Mouse (Mus musculus) kidney, postnatal 4 days (tissue): ENCODE data around the gene Rnf157.
A peak's percentile ranks its signal among the peaks of the same experiment; 100 is the strongest.

Source experiments
- DNase-seq, 2 experiments: peaks; one replicate each; pipeline ENCODE4 v3.0.0; 2021; ENCODE audit warnings: mixed read lengths in 2 of 2

The Rnf157 gene

GRCm38 (mm10) chr11:116433356-116434286, 20.8 kb upstream of the Rnf157 start, which contains the start of gene Ubald2:
Gene Ubald2, plus strand, starts transcription at chr11:116434094.
- DNase-seq, result peak; percentile 99 to 100

GRCm38 (mm10) chr11:116432593-116433355, 19.9 kb upstream of the Rnf157 start:
- no peak for DNase-seq

- DNase-seq, result no peak
Measured at GRCm38 (mm10) chr11:116432127-116432526, 19.3 kb upstream of the Rnf157 start.

GRCm38 (mm10) chr11:116431428-116432077, 18.7 kb upstream of the Rnf157 start:
- peak in 1 of 2 experiments; percentile 50 for DNase-seq

GRCm38 (mm10) chr11:116430723-116431427, 18.0 kb upstream of the Rnf157 start:
- no peak for DNase-seq

- DNase-seq, result no peak
Measured at GRCm38 (mm10) chr11:116429862-116430613, 17.2 kb upstream of the Rnf157 start.

- peak in 1 of 2 experiments; percentile 36 for DNase-seq
Measured at GRCm38 (mm10) chr11:116428872-116429859, 16.3 kb upstream of the Rnf157 start.

- DNase-seq, result no peak
Measured at GRCm38 (mm10) chr11:116426852-116427575, 14.2 kb upstream of the Rnf157 start.

GRCm38 (mm10) chr11:116426328-116426727, 13.5 kb upstream of the Rnf157 start:
- peak in 1 of 2 experiments; percentile 41 for DNase-seq

- no peak for DNase-seq
Measured at GRCm38 (mm10) chr11:116424621-116425407, 12.0 kb upstream of the Rnf157 start.

- DNase-seq, result no peak
Measured at GRCm38 (mm10) chr11:116423782-116424620, 11.2 kb upstream of the Rnf157 start.

- no peak for DNase-seq
Measured at GRCm38 (mm10) chr11:116423214-116423613, 10.4 kb upstream of the Rnf157 start.

GRCm38 (mm10) chr11:116422562-116422961, 9.7 kb upstream of the Rnf157 start:
- no peak for DNase-seq

GRCm38 (mm10) chr11:116421102-116421501, 8.3 kb upstream of the Rnf157 start:
- DNase-seq, result no peak

- DNase-seq, result peak; percentile 45 to 66
Measured at GRCm38 (mm10) chr11:116418841-116419462, 6.1 kb upstream of the Rnf157 start.

- peak; percentile 71 to 81 for DNase-seq
Measured at GRCm38 (mm10) chr11:116418194-116418840, 5.5 kb upstream of the Rnf157 start.

GRCm38 (mm10) chr11:116417054-116417453, 4.2 kb upstream of the Rnf157 start:
- DNase-seq, result no peak
